Mouse (Mus musculus): Measurements from ENCODE around the gene Cdkn1a.

The Cdkn1a gene

GRCm38 (mm10) chr17:29113591-29114352, 23.0 kb downstream of the Cdkn1a start, which contains the start of gene Rab44:
Gene Rab44, plus strand, starts transcription at chr17:29114145.
- CTCF ChIA-PET: no interaction called here

GRCm38 (mm10) chr17:29116023-29116422, 25.2 kb downstream of the Cdkn1a start:
- CTCF ChIA-PET: no interaction called here

- CTCF ChIA-PET: no interaction called here
Observed at GRCm38 (mm10) chr17:29117006-29117648, 26.4 kb downstream of the Cdkn1a start.

GRCm38 (mm10) chr17:29118057-29118456, 27.3 kb downstream of the Cdkn1a start:
- CTCF ChIA-PET: interaction anchor here (0.7 kb wide), 1 partner anchor 252 kb away, joined by 3 read pairs; no protein-coding TSS in a partner anchor

- CTCF ChIA-PET: no interaction called here
Observed at GRCm38 (mm10) chr17:29120666-29121065, 29.9 kb downstream of the Cdkn1a start.

GRCm38 (mm10) chr17:29122817-29123216, 32.0 kb downstream of the Cdkn1a start:
- CTCF ChIA-PET: no interaction called here

- CTCF ChIA-PET: interaction anchor here (0.7 kb wide), 1 partner anchor 81 kb away, joined by 11 read pairs; no protein-coding TSS in a partner anchor
Observed at GRCm38 (mm10) chr17:29123578-29124174, 32.9 kb downstream of the Cdkn1a start.

GRCm38 (mm10) chr17:29126561-29126960, 35.8 kb downstream of the Cdkn1a start:
- CTCF ChIA-PET: no interaction called here

- CTCF ChIA-PET: interaction anchor here (0.8 kb wide), 1 partner anchor 742 kb away, joined by 4 read pairs; no protein-coding TSS in a partner anchor
Observed at GRCm38 (mm10) chr17:29129341-29129740, 38.6 kb downstream of the Cdkn1a start.

GRCm38 (mm10) chr17:29135066-29135465, 44.3 kb downstream of the Cdkn1a start:
- CTCF ChIA-PET: interaction anchor here (0.7 kb wide), 1 partner anchor 29 kb away, joined by 8 read pairs; no protein-coding TSS in a partner anchor

GRCm38 (mm10) chr17:29136236-29136635, 45.5 kb downstream of the Cdkn1a start:
- CTCF ChIA-PET: interaction anchor here (0.5 kb wide), 1 partner anchor 194 kb away, joined by 3 read pairs; no protein-coding TSS in a partner anchor

GRCm38 (mm10) chr17:29137906-29138305, 47.1 kb downstream of the Cdkn1a start:
- CTCF ChIA-PET: no interaction called here

- CTCF ChIA-PET: no interaction called here
Observed at GRCm38 (mm10) chr17:29141577-29141976, 50.8 kb downstream of the Cdkn1a start.

- CTCF ChIA-PET: no interaction called here
Observed at GRCm38 (mm10) chr17:29143266-29143665, 52.5 kb downstream of the Cdkn1a start.

- CTCF ChIA-PET: no interaction called here
Observed at GRCm38 (mm10) chr17:29145101-29145500, 54.3 kb downstream of the Cdkn1a start.

- CTCF ChIA-PET: no interaction called here
Observed at GRCm38 (mm10) chr17:29147273-29147672, 56.5 kb downstream of the Cdkn1a start.

- CTCF ChIA-PET: no interaction called here
Observed at GRCm38 (mm10) chr17:29147773-29148172, 57.0 kb downstream of the Cdkn1a start.

- CTCF ChIA-PET: no interaction called here
Observed at GRCm38 (mm10) chr17:29149766-29150165, 59.0 kb downstream of the Cdkn1a start.

Data from spleen, embryonic (tissue).